Mouse (Mus musculus) lung, postnatal 0 days (tissue): ENCODE data around the gene Smg9.

Experiments
- CTCF ChIP-seq: IDR thresholded peaks from 2 replicates; pipeline ENCODE4 v1.5.1; 2016; ENCODE audit warnings: antibody characterized with exemption, mild to moderate bottlenecking
- EP300 ChIP-seq: IDR thresholded peaks from 2 replicates; pipeline ENCODE4 v1.6.1; 2016; ENCODE audit warnings: antibody characterized with exemption, mild to moderate bottlenecking, control low read depth

GRCm38 (mm10) chr7:24423956-24424732 is 24.7 kb downstream of the Smg9 start:
- no peak for TF ChIP-seq CTCF
- no peak for TF ChIP-seq EP300
